Mouse (Mus musculus) induced T-regulatory cell, adult 2 months (primary cell): ENCODE measurements around the gene Zdhhc12.
"Not testable (repeated sequence)": the region's sequence is repeated elsewhere in the genome, so short reads cannot be mapped to it uniquely, and the experiment has no call there.

Experiments
- DNase-seq: peaks from one replicate; pipeline ENCODE4 v3.0.0-alpha.2; 2012; ENCODE audit warnings: low read depth

Gene Zdhhc12

GRCm38 (mm10) chr2:30093471-30094207, at the start of gene Zdhhc12:
Zdhhc12 (minus strand) TSS chr2:30093648.
- DNase-seq = peak; percentile 99

DNA sequence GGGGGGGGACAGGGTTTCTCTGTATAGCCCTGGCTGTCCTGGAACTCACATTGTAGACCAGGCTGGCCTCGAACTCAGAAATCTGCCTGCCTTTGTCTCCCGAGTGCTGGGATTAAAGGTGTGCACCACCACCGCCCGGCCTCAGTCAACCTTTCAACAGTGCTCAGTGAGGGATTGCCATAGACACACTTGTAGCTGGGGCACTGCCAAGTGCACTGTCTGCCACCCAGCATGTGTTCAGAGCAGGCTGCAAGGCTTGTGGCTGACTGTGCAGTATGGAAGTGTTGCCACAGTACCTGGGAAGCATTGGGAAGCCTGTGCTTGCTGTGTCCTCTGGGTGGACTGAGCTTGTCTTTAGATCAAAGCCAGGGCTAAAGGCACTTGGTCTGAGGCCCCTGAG, 46.6 kb upstream of the Zdhhc12 start:
- not testable (repeated sequence) for DNase-seq

DNA sequence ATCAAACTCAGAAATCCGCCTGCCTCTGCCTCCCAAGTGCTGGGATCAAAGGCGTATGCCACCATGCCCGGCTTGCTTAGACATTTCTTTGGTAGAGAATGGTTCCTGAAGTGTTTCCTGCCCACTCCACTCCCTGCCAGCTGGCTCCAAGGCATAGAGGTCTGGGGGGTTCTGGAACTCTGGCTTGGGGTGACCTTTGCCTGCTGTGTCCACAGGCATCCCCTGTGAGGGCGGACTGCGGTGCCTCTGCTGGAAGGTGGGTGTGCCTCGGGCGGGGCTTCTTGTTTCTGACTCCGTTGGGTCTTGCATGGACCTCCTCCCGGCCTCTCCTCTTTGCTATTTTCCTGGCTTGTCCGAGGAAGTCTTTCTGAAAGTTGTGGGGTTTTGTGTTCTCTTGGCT, 43.0 kb upstream of the Zdhhc12 start:
- DNase-seq = no peak

DNA sequence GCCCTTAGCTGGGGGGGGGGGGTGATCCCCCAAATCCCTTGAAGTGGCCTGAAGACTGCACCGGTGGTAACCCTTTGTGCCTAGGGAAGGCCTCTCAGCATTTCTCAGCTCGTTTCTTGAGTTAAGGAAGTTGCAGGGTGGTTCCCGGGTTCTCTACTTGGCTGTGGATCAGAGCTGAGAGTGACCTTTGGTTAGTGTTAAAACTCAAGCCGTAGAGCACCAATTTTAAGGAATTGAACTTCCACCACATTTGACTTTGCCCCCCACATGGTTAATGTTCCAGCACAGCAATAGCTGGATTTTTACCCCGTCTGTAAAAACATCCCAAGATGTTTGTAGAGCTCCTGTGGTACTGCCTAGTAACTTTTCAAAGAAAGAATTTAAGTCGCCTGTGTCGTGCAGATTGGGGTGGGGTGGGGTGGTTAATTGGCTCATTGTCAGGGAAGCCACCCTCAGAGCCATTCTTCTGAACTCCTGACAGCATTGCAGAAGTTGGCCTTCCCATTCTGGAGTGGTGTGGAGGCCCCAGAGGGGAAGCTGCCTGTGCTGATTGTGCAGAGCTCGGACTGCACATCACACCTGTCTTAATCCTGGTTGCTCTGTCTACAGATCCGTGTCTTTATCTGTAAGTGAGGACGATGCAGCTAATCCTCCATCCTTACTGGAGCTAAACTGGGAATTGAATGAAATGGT, 41.6 kb upstream of the Zdhhc12 start:
- DNase-seq = no peak

- no peak for DNase-seq
Measured at GRCm38 (mm10) chr2:30134378-30134711, 40.9 kb upstream of the Zdhhc12 start.

- DNase-seq = peak; percentile 99
Measured at GRCm38 (mm10) chr2:30133613-30134377, 40.3 kb upstream of the Zdhhc12 start, which contains the start of gene Tbc1d13. Tbc1d13 (plus strand) TSS chr2:30133746.

GRCm38 (mm10) chr2:30132801-30133612, 39.6 kb upstream of the Zdhhc12 start:
- no peak for DNase-seq

DNA sequence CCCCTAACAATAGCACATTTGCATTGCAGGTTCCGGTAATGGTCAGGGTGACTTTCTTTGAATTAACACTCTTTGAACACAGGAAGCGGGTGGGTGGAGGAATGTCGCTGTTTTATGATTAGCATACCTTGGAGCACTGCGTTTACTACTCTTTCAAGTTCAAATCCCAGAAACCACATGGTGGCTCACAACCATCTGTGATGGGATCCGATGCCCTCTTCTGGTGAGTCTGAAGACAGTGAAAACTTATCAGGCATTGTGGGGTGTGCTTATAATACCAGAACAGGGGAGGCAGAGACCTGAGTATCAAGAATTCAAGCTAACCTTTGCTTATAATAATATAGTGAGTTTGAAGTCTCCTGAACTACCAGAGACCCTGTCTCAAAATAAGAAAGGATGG, 37.8 kb upstream of the Zdhhc12 start:
- peak; percentile 43 for DNase-seq

DNA sequence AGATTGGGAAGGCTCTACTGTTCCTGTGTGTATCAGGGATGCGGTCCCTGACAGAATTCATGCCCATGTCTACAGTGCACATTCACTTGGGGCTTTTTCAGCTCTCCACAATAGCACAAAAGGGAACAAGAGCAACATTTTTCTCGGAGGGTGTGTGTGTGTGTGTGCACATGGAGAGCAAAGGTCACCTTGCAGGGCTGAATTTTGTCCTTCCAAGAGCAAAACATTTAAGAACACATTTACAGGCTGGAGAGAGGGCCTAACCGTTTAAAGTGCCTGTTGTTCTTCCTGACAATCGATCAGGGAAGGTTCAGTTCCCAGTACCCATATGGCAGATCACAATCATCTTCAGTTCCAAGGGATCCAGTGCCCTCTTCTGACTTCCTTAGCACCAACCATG, 36.7 kb upstream of the Zdhhc12 start:
- DNase-seq = no peak

DNA sequence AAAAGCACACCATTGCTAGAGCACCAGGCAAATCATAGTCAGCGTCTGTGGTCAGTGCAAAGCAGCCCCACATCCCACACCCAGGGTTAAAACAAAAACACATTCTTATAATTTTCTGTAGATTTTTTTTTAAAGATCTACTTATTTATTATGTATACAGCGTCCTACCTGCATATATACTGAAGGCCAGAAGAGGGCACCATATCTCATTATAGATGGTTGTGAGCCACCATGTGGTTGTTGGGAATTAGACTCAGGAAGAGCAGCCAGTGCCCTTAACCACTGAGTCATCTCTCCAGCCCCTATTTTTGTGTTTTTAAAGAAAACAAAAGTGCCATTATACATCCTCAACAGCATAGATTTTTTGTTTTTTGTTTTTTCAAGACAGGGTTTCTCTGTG, 35.3 kb upstream of the Zdhhc12 start:
- peak; percentile 78 for DNase-seq

DNA sequence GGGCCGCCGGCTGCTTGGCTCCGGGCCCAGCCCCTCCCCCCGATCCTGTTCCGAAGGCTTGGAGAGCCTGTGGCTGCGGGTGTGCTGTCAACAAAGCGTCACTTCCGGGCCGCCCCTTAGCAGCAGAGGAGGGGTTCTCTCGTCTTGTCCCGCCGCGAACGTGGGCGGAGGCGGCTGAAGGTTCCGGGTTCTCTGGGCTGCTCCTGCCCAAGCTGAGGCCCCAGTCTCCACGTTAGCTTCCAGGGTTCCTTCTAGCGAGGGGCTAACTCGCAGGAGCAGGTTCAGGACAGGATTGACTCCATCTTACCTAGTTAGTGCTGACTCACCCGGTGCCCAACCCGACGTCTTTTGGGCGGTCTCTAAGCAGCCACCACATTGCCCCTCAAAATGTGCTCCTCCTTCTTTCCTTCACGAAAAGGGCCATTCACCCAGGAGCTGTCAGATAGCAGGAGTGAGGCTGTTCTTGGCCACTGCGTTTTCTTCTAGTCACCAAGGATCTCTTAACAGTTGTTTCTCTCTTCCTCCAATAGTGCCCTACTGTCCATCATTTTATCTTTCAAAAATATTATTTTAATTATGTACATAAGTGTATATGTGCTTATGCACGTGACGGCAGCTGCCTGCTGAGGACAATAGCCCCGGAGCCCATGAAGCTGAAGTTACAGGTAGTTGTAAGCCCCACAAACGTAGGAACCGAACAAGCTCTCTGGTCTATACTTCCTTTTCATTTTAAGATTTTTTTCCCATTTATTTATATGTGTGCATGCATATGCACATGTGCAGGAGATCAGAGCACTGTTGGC, 31.2 kb upstream of the Zdhhc12 start, which contains the start of gene Zer1:
Zer1 (minus strand) TSS at position 114 of the 803 bp plus-strand sequence.
- DNase-seq = peak; percentile 96

- DNase-seq = no peak
Measured at GRCm38 (mm10) chr2:30123729-30124471, 30.5 kb upstream of the Zdhhc12 start.

DNA sequence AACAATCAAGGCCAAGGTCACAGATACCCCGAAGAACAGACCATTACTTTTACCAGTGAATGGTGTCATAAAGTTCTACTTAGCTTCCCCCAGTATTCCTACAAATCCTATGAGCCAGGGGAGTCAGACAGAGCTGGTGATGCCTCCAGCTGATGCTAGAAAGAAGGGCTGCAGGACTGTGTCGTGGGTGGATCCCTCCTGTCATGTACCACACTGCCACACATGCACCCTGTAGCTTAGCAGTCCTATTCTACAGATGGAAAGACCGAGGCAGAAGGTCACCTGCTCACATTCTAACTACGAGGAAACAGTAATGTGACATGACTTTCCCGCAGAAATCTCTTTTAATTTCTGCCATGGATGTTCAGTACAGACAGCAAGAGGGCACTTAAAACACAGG, 29.3 kb upstream of the Zdhhc12 start:
- DNase-seq = no peak

GRCm38 (mm10) chr2:30120269-30120668, 26.8 kb upstream of the Zdhhc12 start:
- no peak for DNase-seq

- DNase-seq = peak; percentile 80
Measured at GRCm38 (mm10) chr2:30119641-30120051, 26.2 kb upstream of the Zdhhc12 start.

- DNase-seq = peak; percentile 22
Measured at GRCm38 (mm10) chr2:30112564-30112963, 19.1 kb upstream of the Zdhhc12 start.

DNA sequence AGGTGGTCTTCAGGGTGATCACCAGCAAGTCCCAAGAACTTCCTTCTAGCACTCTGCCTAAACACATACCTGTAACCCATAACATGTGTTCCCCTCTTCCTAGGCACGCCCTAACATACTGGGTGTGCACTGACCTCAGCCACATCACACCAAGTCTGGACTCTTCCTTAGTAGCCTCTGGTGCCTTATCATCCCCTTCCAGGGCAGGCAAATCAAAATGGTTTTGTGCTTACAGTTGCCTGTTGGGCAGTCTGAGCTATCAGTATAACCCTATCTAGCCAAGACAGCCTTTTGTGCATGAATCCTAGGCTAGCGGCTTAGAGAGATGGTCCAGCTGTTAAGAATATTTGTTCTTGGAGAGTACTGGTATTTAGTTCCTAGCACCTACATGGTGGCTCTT, 18.1 kb upstream of the Zdhhc12 start:
- no peak for DNase-seq

DNA sequence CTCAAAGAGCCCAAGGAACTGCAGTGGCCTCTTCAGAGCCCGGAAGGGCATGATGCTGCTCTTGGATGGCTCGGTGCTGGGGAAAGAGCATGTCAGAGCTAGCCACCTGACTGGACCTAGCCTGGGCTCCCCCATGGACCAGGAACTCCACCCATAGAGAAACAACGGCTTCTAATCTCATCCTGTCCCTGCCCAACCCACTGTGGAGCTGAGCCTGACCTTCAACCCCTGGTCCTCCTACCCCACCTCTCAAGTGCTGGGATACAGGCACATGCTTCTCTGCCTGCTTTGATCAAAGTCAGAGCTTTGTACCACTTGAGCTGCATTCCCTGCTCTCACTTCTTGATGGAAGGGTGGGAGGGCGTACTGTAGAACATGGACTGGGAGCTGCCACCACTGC, 14.8 kb upstream of the Zdhhc12 start:
- DNase-seq = no peak

GRCm38 (mm10) chr2:30107646-30108045, 14.2 kb upstream of the Zdhhc12 start:
- no peak for DNase-seq

- peak; percentile 82 for DNase-seq
Measured at GRCm38 (mm10) chr2:30106364-30106763, 12.9 kb upstream of the Zdhhc12 start.
